Mouse (Mus musculus) intestine, postnatal 0 days (tissue): ENCODE measurements around the gene Zranb3. TPM values are rescaled to one million over a fixed set of nuclear protein-coding genes. Genes with fewer than 3 reads are reported as not detected.

Experiments used
- ATAC-seq: fragments of 200-750 bp; cut with Nextera tagmentation; 2 replicates; pipeline ENCODE4 v1.8.0; 2017; ENCODE audit warnings: mild to moderate bottlenecking, moderate TSS enrichment, moderate library complexity
- H3K27ac ChIP-seq: fragments of 300-500 bp; sonication (generic); 2 replicates; pipeline ENCODE4 v1.5.1; 2014; ENCODE audit warnings: mild to moderate bottlenecking, low read depth, low read length, moderate library complexity
- H3K27me3 ChIP-seq: fragments of 300-500 bp; sonication (generic); replicated peaks from 2 replicates; pipeline ENCODE4 v1.6.1; 2014; ENCODE audit warnings: low read length, mixed read lengths; ENCODE audit not compliant: control insufficient read depth, insufficient read depth
- H3K36me3 ChIP-seq: fragments of 300-500 bp; sonication (generic); 2 replicates; pipeline ENCODE4 v1.6.1; 2014; ENCODE audit warnings: mild to moderate bottlenecking, moderate library complexity; ENCODE audit not compliant: control insufficient read depth, insufficient read depth
- H3K4me1 ChIP-seq: fragments of 300-500 bp; sonication (generic); replicated peaks from 2 replicates; pipeline ENCODE4 v1.6.1; 2014; ENCODE audit warnings: antibody characterized with exemption, low read length, mixed read lengths; ENCODE audit not compliant: control insufficient read depth, insufficient read depth
- H3K4me2 ChIP-seq: fragments of 300-500 bp; sonication (generic); replicated peaks from 2 replicates; pipeline ENCODE4 v1.6.1; 2014; ENCODE audit warnings: low read depth, mild to moderate bottlenecking, moderate library complexity
- H3K4me3 ChIP-seq: fragments of 300-500 bp; sonication (generic); 2 replicates; pipeline ENCODE4 v1.5.1; 2014; ENCODE audit warnings: low read depth, low read length
- H3K9ac ChIP-seq: fragments of 300-500 bp; sonication (generic); 2 replicates; pipeline ENCODE4 v1.6.1; 2014; ENCODE audit warnings: mild to moderate bottlenecking, low read depth, low read length
- H3K9me3 ChIP-seq: fragments of 300-500 bp; sonication (generic); 2 replicates; pipeline ENCODE4 v1.6.1; 2016; ENCODE audit warnings: mixed run types; ENCODE audit not compliant: control insufficient read depth
- CTCF ChIP-seq: sonication (generic); IDR thresholded peaks from 2 replicates; pipeline ENCODE4 v1.5.1; 2016; ENCODE audit warnings: low read depth, mild to moderate bottlenecking, control low read depth, antibody characterized with exemption, moderate library complexity
- WGBS: fragments of 180-500 bp; shearing (Covaris S2); extraction: QIAGEN DNeasy Blood & Tissue Kit; methylation state at CpG from one replicate; pipeline ENCODE4 v1.1.7; 2014; 5-methylcytosine and 5-hydroxymethylcytosine counted together
- polyA plus RNA-seq: library from polyadenylated mRNA; unstranded; fragments of >200 nt; fragmentation: Nextera tagmentation; extraction: Ambion mirVana; gene quantifications from 2 replicates; pipeline ENCODE4 v1.2.1, GENCODE M21; 2015

Gene Zranb3
- polyA plus RNA-seq, 1 experiment from 2014 or later, result 1.4 TPM

DNA sequence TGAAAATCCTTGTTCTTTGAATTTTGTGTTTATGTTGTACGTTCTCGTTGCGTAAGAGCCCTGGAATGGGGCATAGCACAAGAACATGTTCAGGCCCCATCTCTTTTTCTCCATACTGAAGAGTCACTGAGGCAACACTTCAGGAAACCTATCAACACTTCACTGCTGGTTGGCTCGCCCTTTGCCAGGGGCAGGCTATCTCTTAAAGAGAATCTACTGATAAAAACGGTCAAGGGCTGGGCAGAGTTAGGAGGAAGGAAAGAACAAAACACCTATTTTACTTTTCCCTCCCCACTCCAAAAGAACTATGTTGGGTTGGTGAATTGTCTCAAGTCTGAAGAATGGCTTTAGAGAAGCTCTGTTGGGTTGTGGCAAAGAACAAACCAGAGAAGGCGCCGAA, 55.9 kb downstream of the Zranb3 start:
- ATAC-seq, result no peak
- no peak for TF ChIP-seq CTCF
- WGBS, result 84% methylated on average over 7 of the region's 7 CpGs

DNA sequence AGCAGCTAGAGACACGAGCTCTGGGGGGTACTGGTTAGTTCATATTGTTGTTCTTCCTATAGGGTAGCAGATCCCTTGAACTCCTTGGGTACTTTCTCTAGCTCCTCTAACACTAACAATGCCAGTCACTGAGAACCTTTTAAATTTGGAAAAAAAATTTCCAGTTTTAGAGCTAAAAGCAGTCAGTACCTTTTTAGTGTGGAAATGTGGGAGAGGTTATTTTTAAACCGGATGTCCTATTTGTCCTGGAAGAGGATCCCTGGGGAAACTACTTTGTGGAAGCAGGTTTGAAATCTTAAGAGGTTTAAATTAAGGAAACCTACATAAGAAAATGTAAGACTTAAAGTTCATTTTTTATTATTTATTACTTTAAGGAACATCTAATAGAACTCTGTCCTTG, 56.4 kb downstream of the Zranb3 start:
- Histone ChIP-seq H3K27ac (no peak overlapping the region), H3K27me3 (no peaks in the 10 kb centered on the region), H3K4me3 (no peak overlapping the region), H3K36me3 (no peaks in the 10 kb centered on the region; the same call in 1 of the 2 replicates), H3K4me1 (no peaks in the 10 kb centered on the region), H3K9me3 (no peaks in the 10 kb centered on the region), H3K9ac (no peak overlapping the region), H3K4me2 (no peak overlapping the region)
- ATAC-seq, result no peak
- no peak for TF ChIP-seq CTCF
- 91% methylated on average over 2 of the region's 2 CpGs for WGBS

More for the DNA sequence above, 55.9 kb downstream of the Zranb3 start:
- Histone ChIP-seq H3K4me2 (no peak overlapping the region), H3K36me3 (no peaks in the 10 kb centered on the region; the same call in 1 of the 2 replicates), H3K4me3 (no peak overlapping the region), H3K27ac (no peak overlapping the region), H3K9ac (no peak overlapping the region), H3K27me3 (no peaks in the 10 kb centered on the region), H3K9me3 (no peaks in the 10 kb centered on the region), H3K4me1 (no peaks in the 10 kb centered on the region)

DNA sequence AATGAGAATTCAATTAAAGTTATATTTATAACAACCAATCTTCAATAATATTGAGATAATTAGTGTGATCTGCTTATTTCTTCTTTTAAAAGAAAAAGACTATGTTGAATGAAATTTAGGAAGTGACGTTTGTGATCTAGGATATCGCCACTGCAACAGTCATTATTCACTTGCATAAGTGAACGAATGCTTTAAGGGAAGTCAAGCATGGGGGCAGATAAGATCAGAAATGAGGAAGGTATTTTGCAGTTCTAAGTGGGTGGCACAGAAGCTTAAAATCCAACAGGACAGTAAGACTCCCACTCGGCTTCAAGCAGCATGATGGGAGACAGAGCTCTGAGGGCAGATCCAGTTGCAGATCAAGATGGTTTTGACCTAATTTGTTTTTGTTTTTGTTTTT, 58.7 kb downstream of the Zranb3 start:
- WGBS, result 92% methylated on average over 4 of the region's 4 CpGs

DNA sequence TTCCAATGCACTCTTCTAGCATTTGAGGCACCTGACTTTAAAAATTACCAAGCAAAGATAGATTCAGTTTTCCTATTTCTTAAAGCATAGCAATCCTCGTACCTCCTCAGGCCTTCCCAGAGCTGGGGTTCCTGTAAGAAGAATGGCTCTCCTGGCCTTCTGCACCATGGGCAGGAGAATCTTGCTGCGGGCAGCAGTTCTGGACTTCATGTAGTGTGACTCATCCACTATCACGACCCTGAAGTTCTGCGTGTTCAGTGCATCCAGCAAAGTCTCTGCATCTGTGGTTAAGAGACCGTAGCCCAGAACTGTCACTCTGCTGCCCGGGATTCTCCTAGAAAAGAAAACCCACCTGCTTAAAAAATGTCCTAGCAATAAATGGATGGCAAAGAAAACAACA, 66.6 kb downstream of the Zranb3 start:
- H3K27me3 ChIP-seq, result no peaks in the 10 kb centered on the region
- ATAC-seq, result no peak
- no peaks in the 10 kb centered on the region for H3K9me3 ChIP-seq
- no peak for TF ChIP-seq CTCF
- no peak overlapping the region for H3K4me2 ChIP-seq
- H3K36me3 ChIP-seq, result no peaks in the 10 kb centered on the region
- no peak overlapping the region for H3K9ac ChIP-seq
- no peak overlapping the region for H3K4me3 ChIP-seq
- H3K27ac ChIP-seq, result no peak overlapping the region
- no peaks in the 10 kb centered on the region for H3K4me1 ChIP-seq
- WGBS, result 81% methylated on average over 6 of the region's 6 CpGs

More for the DNA sequence above, 58.7 kb downstream of the Zranb3 start:
- Histone ChIP-seq H3K4me1 (no peaks in the 10 kb centered on the region), H3K27me3 (no peaks in the 10 kb centered on the region), H3K27ac (no peak overlapping the region), H3K9me3 (no peaks in the 10 kb centered on the region), H3K4me3 (no peak overlapping the region), H3K36me3 (no peaks in the 10 kb centered on the region; the same call in 1 of the 2 replicates), H3K4me2 (no peak overlapping the region), H3K9ac (no peak overlapping the region)
- ATAC-seq, result no peak
- no peak for TF ChIP-seq CTCF

DNA sequence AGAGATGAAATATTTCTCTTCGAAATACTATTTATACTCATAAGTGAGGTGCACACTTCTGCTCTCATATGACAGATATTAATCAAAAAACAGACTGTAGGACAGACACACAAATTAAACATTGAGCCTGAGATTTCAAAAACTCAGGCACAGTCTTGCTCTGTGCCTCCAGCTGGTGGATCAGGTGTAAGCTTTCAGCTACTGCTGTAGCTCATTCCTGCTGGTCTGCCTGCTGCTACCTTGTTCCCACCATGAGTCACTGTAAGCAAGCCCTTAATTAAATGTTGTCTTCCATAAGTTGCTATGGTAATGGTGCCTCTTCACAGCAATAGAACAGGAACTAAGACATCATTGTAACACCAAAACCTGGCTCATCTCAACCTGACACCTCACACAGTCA, 70.7 kb downstream of the Zranb3 start:
- no peak overlapping the region for H3K27ac ChIP-seq
- no peaks in the 10 kb centered on the region for H3K4me1 ChIP-seq
- H3K4me2 ChIP-seq, result no peak overlapping the region
- H3K9ac ChIP-seq, result no peak overlapping the region
- H3K36me3 ChIP-seq, result no peaks in the 10 kb centered on the region
- H3K4me3 ChIP-seq, result no peak overlapping the region
- ATAC-seq, result no peak
- no peak for TF ChIP-seq CTCF
- WGBS, result 89% methylated on average over 1 of the region's 1 CpGs
- no peaks in the 10 kb centered on the region for H3K9me3 ChIP-seq
- no peaks in the 10 kb centered on the region for H3K27me3 ChIP-seq

DNA sequence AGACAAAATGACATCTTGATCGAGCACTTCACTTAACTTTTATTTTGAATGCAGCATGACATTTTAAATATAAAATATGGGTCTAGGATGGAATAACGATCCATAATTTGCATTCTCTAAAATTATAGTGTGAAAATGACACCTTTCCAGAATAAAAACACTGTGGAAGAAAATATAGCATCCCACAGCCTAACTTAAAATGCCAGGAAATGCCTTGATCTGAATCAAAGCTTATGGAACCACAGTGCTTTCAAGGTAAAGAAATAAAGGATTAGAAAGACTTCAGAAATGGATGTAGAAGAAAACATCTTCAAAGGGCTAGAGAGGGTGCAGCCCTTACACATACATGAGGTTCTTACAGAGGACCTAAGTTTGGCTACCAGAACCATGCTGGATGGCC, 71.3 kb downstream of the Zranb3 start:
- Histone ChIP-seq H3K9me3 (no peaks in the 10 kb centered on the region), H3K4me3 (no peak overlapping the region), H3K9ac (no peak overlapping the region), H3K4me2 (no peak overlapping the region), H3K4me1 (no peaks in the 10 kb centered on the region), H3K27me3 (no peaks in the 10 kb centered on the region), H3K36me3 (no peaks in the 10 kb centered on the region), H3K27ac (no peak overlapping the region)
- TF ChIP-seq CTCF, result no peak
- ATAC-seq, result no peak
- whole genome bisulfite sequencing, result 86% methylated on average over 2 of the region's 2 CpGs

DNA sequence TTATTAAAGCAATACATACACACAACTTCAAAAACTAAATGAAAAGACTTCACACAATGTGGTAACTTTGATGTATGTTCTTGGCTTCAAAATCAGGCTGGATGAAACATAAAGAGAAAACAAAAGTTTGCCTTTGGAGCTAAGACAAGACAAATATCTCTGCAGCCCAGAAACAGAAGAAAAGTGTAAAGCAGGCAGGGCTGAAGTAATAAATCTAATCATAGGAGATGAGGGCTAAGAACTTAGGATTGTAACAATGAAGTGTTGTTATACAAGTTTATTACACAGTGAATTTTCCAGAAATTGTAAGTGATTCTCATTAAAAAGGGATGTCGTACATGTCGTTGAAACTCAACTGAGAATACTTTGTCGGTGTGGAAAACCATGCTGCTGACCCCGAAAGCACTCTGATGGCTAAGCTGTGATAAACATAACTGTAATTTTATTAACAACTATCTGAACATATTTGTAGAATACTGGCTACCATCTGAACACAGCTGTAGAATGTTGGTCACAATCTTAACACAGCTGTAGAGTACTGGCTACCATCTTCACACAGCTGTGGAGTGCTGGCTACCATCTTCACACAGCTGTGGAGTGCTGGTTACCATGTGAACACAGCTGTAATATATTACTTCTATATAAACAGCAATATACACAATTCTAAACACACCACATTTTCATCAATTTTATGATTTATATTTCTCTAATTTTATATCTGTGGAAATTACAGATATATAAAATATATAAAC, 78.3 kb downstream of the Zranb3 start:
- Histone ChIP-seq H3K4me3 (no peak overlapping the region), H3K27ac (no peak overlapping the region), H3K9ac (no peak overlapping the region), H3K4me2 (no peak overlapping the region), H3K9me3 (no peaks in the 10 kb centered on the region), H3K36me3 (no peaks in the 10 kb centered on the region), H3K27me3 (no peaks in the 10 kb centered on the region), H3K4me1 (no peaks in the 10 kb centered on the region)
- no peak for ATAC-seq
- TF ChIP-seq CTCF, result no peak
- WGBS, result 62% methylated on average over 4 of the region's 4 CpGs
